In the genomic region with DNA sequence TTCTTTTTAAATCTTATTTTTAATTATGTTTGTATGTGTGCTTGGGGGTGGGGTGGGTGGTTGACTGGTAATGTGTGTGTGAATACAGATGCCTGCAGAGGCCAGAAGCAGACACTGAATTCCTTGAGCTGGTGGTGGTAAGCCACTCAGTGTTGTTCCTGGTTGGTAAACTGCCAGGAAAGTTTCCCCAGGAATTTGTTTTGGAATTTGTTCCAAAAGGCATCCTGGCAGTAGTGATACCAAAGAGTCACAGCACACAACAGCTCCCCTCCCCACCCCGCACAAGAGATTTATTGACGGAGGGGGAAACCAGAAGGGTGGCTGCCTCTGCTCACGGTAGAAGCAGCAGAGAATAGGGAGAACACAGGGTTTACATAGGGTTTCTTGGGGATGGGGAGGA, we compare ENCODE assay signal across 12 mouse cellular contexts.
DNase-seq lines count a peak whose midpoint lies in the region; ATAC-seq lines count a peak whose summit lies in the region.
"Had no signal": no experiment of that assay in that cellular context is flagged by ENCODE, and none has a peak within 500 bp of the region (broad histone marks: within the 10 kb centered on the region; RNA-seq: fewer than 3 reads in every experiment).

No protein-coding gene starts in this region.

- DNase-seq in limb, embryonic 10.5 days (ENCODE audit: low spot score), result no peak
- DNase-seq in heart, adult 11 months, result peak; percentile 86
- DNase-seq in kidney, adult 8-10 months, result peak; percentile 53 to 71
- DNase-seq in lung, postnatal 25 days (ENCODE audit: low spot score), result peak; percentile 62
- DNase-seq in cerebellum, adult 9-11 months, result no peak
- no peak for DNase-seq in left cerebral cortex, postnatal 4 days
- no peak for DNase-seq in cerebellum, postnatal 4 days (ENCODE audit: low spot score in 2 of 2)
- DNase-seq: thymus, postnatal 14 days had no signal

- peak; percentile 64 for ATAC-seq in limb, embryonic 13.5 days (ENCODE audit: low FRiP score, low read depth)

- no peaks in the 10 kb centered on the region for H3K9me3 ChIP-seq in limb, embryonic 13.5 days
- no peaks in the 10 kb centered on the region for H3K9me3 ChIP-seq in limb, embryonic 10.5 days (replicated peaks)
- H3K9me3 ChIP-seq: G1E; hindbrain, embryonic 15.5 days had no signal

- no peaks in the 10 kb centered on the region; the same call in 1 of the 2 replicates for H3K36me3 ChIP-seq in limb, embryonic 13.5 days
- peaks cover 13% of the 10 kb centered on the region for H3K36me3 ChIP-seq in limb, embryonic 10.5 days
- H3K36me3 ChIP-seq: hindbrain, embryonic 15.5 days had no signal

- H3K4me1 ChIP-seq in limb, embryonic 13.5 days, result peaks cover 5% of the 10 kb centered on the region
- no peaks in the 10 kb centered on the region for H3K4me1 ChIP-seq in limb, embryonic 10.5 days
- H3K4me1 ChIP-seq: hindbrain, embryonic 15.5 days had no signal

- H3K27ac ChIP-seq in limb, embryonic 13.5 days, result no peak overlapping the region
- no peak overlapping the region for H3K27ac ChIP-seq in limb, embryonic 10.5 days
- H3K27ac ChIP-seq: hindbrain, embryonic 15.5 days had no signal

- H3K27me3 ChIP-seq in limb, embryonic 13.5 days, result no peaks in the 10 kb centered on the region
- H3K27me3 ChIP-seq in limb, embryonic 10.5 days (ENCODE audit: low read depth, poor library complexity, severe bottlenecking), result no peaks in the 10 kb centered on the region
- H3K27me3 ChIP-seq: hindbrain, embryonic 15.5 days had no signal

- no peak overlapping the region for H3K4me2 ChIP-seq in limb, embryonic 13.5 days (replicated peaks)
- H3K4me2 ChIP-seq: hindbrain, embryonic 15.5 days had no signal

- H3K9ac ChIP-seq in limb, embryonic 13.5 days, result no peak overlapping the region
- H3K9ac ChIP-seq: hindbrain, embryonic 15.5 days had no signal

- intact Hi-C loops in left cerebral cortex, postnatal 4 days (cut with DNase I), result no loop called here

- 60% methylated on average over 3 of the region's 3 CpGs for WGBS in limb, embryonic 13.5 days
- WGBS in limb, embryonic 10.5 days, result 75% methylated on average over 3 of the region's 3 CpGs

- H3K4me3 ChIP-seq in limb, embryonic 13.5 days, result no peak overlapping the region
- no peak overlapping the region for H3K4me3 ChIP-seq in limb, embryonic 10.5 days
- H3K4me3 ChIP-seq: erythroblast, embryonic 14.5 days; hindbrain, embryonic 15.5 days had no signal

Comparison
In these comparisons a context has a peak if more than half of its experiments do, and no peak if none do; other contexts are left out.
1. DNase-seq: peak in heart, adult 11 months (single experiment), kidney, adult 8-10 months (2 of 2) and lung, postnatal 25 days (single experiment); none in limb, embryonic 10.5 days (single experiment), cerebellum, adult 9-11 months (single experiment), left cerebral cortex, postnatal 4 days (single experiment) and cerebellum, postnatal 4 days (0 of 2).